Mouse (Mus musculus): ENCODE results near the gene Frmd4a.

- no peak for TF ChIP-seq CTCF (IDR thresholded peaks at IDR 0.05)
- TF ChIP-seq POLR2A (IDR thresholded peaks at IDR 0.05; ENCODE audit: insufficient read depth, low read depth, low read length), result no peak
- no peak for TF ChIP-seq EP300 (IDR thresholded peaks at IDR 0.05; ENCODE audit: insufficient read depth, low read depth, low read length)
Measured at GRCm38 (mm10) chr2:4301692-4302091, 284.2 kb downstream of the Frmd4a start.
